Mouse (Mus musculus) lung, adult 2 months (tissue): ENCODE results near the gene Sema7a.

ENCODE experiments used
- CTCF ChIP-seq: fragments of 200-500 bp; IDR thresholded peaks from 2 replicates; pipeline ENCODE4 v1.5.1; 2011; ENCODE audit warnings: mild to moderate bottlenecking, low read length, control low read depth; ENCODE audit not compliant: insufficient read depth
- POLR2A ChIP-seq: fragments of 200-500 bp; IDR thresholded peaks from 2 replicates; pipeline ENCODE4 v1.6.1; 2011; ENCODE audit warnings: low read depth, mild to moderate bottlenecking, control low read depth, low read length, borderline replicate concordance; ENCODE audit errors: extremely low read depth

DNA sequence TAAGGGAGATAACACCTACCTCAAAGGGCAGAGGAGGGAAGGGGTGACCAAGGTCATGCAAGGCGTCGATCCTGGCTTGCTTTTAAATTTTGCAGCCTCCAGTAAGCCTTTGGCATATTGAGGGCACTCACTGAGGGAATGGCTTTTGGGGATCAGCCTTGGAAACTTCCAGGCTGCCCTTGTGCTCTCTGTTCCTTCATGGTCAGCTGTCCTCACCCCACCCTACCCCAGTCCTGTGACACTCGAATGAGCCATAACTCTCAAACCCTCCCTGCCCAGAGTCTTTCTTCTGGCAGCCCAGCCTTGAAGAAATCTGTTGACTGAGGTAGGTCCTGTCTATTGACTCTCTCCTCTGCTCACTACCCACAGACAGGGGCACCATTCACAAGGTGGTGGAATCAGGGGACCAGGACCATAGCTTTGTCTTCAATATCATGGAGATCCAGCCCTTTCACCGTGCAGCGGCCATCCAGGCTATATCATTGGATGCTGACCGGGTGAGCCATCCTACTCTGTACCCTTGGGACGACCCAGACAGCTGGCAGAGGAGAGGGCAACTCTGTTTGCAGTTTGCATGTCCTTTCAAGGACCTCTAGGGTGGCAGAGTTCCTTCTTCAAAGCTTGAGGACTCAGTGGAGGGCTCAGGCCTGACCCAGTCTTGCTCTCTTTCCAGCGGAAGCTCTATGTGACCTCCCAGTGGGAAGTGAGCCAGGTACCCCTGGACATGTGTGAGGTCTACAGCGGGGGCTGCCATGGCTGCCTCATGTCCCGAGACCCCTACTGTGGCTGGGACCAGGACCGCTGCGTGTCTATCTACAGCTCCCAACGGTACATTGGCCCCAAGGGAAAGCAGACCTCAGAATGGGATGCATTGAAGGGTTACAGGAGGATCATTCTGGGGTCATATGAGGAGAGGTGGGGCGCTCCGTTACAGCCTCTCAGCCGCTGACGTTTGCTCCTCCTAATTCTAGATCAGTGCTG is 20.3 kb downstream of the Sema7a start:
- TF ChIP-seq CTCF (no peak), POLR2A (no peak)
